Mouse (Mus musculus) subcutaneous adipose tissue, adult 2 months (tissue): ENCODE data around the gene Ccl28. TPM values are rescaled to one million over a fixed set of nuclear protein-coding genes. Genes with fewer than 3 reads are reported as not detected.

Experiments used
- polyA plus RNA-seq: library from polyadenylated mRNA; depleted of rRNA; stranded (reverse); fragments of >200 nt; gene quantifications from 2 replicates; pipeline ENCODE4 v1.2.3, GENCODE M21; 2012; ENCODE audit warnings: low replicate concordance; rRNA removed

Ccl28 gene
- 0.04 and 2.5 TPM in 2 replicates for polyA plus RNA-seq

DNA sequence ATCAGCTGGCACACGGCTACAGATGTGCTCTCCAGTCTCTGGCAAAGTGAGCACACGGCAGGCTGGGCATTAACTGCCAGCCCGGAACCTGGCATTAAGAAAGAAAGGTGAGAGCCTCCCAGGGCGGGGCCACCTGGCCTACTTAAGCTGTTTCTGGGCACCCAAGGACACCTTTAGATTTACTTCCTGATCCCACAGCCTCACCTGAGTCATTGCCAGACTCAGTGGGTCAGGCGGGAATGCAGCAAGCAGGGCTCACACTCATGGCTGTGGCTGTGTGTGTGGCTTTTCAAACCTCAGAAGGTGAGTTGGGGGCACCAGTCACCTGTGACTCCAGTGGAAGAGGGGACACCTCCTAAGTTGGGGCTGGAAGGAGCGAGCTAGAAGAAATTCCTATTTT lies at the start of gene Ccl28:
Gene Ccl28 (plus strand): TSS at position 186 of the 400 bp plus-strand sequence.

GRCm38 (mm10) chr13:119690039-119690728 lies 66.6 kb downstream of the Ccl28 start, which contains the start of gene Hmgcs1:
Gene Hmgcs1 (plus strand): TSS chr13:119690379.

Other genes starting within 250 kb of the Ccl28 start
- 25.3 and 35.1 TPM in 2 replicates for gene Paip1, start 195.2 kb upstream of the Ccl28 start, polyA plus RNA-seq
- 18.0 and 46.1 TPM in 2 replicates for gene 4833420G17Rik, start 161.1 kb upstream of the Ccl28 start, polyA plus RNA-seq
- gene Tmem267, start 135.8 kb upstream of the Ccl28 start, polyA plus RNA-seq, result 8.4 and 10.5 TPM in 2 replicates
- gene 3110070M22Rik, start 135.4 kb upstream of the Ccl28 start, polyA plus RNA-seq, result 1.2 and 1.3 TPM in 2 replicates
- 36.6 and 111 TPM in 2 replicates for gene Hmgcs1, start 66.6 kb downstream of the Ccl28 start, polyA plus RNA-seq
- gene Nim1k, start 132.1 kb downstream of the Ccl28 start, polyA plus RNA-seq, result 0.78 and 1.1 TPM in 2 replicates
- gene Zfp131, start 167.1 kb downstream of the Ccl28 start, polyA plus RNA-seq, result 5.2 and 11.7 TPM in 2 replicates
- not detected in 2 replicates for gene AF067063, start 206.4 kb downstream of the Ccl28 start, polyA plus RNA-seq
- gene D13Ertd608e, start 212.2 kb downstream of the Ccl28 start, polyA plus RNA-seq, result 0.60 TPM in 1 of 2 replicates, not detected in the other